Mouse (Mus musculus): Measurements from ENCODE around the gene Olfr657.
A peak's percentile ranks its signal among the peaks of the same experiment; 100 is the strongest.

Gene Olfr657

GRCm38 (mm10) chr7:104624494-104624893 lies at the start of gene Olfr657:
Gene Olfr657, plus strand, starts transcription at chr7:104624794.
- DNase-seq = no peak

GRCm38 (mm10) chr7:104577014-104577413 lies 47.6 kb upstream of the Olfr657 start, which contains the start of gene Olfr653:
Gene Olfr653, plus strand, starts transcription at chr7:104577314.
- DNase-seq = no peak

DNA sequence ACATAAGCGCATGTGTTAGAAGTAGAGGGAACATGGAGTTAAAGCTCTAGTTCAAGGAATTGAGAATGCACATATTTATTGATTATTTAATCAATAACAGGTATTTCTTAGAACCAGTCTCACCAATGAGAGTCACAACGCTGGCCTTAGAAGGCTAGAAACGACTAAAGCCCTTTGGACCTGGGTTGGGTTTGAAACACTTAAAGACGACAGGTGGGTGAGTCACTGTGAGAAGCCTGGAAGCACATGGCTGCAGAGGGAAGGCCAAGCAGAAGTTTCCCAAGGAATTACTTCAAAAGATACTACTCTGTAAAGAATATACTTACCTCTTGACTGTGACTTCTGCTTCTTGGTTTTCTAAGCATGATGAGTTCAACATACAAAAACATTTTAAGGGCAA lies 43.7 kb upstream of the Olfr657 start:
- no peak for DNase-seq

DNA sequence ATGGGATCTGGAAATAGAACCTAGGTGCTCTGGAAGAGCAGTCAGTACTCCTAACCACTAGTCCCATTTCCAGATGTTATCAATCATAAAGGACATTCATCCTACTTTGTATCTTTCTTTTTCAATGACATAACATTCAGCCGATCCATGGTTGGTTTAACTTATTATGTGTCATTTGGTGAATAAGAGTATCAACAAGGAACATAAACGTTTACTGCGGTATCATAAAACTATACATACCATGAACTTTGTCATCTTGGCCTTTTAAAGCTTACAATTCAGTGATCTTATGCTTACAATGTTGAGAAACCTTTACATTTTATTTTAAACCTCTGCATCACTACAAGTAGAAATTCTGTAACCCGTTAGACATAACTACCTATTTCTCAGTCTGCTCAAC lies 43.2 kb upstream of the Olfr657 start:
- DNase-seq = no peak

DNA sequence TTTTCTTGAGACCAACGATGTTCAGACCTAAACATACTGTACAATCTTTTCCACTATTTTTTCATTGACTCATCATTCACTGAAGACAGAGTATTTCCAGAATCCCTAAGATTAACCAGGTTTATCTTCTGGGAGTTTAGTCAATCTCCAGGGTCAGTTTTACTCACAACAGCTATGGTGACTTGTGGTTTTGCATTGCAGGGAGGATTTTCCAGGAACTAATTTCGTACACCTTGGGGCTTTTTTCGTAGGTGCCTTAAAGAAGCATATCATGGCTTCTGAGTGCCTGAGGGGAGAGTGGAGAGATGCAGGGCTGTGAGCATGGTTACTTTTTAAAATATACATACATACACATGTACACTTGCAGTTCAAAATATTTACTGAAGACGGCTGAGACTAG lies 37.9 kb upstream of the Olfr657 start, which contains the start of gene Olfr654:
TSS of gene Olfr654 (plus strand) at position 301 of the 400 bp plus-strand sequence.
- no peak for DNase-seq

GRCm38 (mm10) chr7:104588274-104588673 lies 36.3 kb upstream of the Olfr657 start:
- DNase-seq = no peak

DNA sequence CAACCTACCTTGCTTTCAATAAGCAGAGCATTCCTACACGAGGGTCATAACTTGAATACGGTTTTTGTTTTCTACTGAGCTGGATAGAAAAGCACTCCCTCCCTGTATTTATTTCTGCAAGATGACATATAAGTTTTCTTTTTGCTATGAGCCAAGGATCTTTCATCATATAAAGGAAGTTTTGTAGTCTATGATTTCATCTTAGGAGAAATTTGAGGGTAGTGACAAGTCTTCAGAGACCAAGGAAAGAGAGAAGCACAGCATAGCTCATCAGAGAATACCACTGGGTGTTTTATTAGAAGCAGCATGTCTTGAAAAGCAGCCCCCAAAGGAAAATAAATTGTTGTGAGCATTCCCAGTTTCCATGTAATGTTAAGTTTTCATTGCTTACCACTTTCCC lies 22.9 kb upstream of the Olfr657 start, which contains the start of gene Olfr655:
TSS of gene Olfr655 (minus strand) at position 101 of the 400 bp plus-strand sequence.
- no peak for DNase-seq

DNA sequence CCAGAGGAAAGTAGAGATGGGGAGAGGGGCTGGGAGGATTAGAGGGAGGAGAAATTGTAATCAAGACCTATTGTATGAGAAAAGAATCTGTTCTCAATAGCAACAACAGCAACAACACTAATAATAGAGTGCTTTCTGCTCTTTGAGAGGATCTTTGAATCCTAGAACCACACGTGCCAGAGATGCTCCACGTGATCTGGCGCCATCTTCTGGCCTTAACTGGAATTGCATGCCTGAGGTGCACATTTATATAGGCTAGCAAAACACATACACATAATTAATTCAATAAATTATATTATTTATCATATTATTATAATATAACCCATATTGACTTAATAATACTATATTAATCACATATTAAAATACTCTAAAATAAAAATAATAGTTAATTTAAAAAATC lies 21.4 kb upstream of the Olfr657 start:
- no peak for DNase-seq

GRCm38 (mm10) chr7:104604727-104605126 lies 19.9 kb upstream of the Olfr657 start:
- no peak for DNase-seq

DNA sequence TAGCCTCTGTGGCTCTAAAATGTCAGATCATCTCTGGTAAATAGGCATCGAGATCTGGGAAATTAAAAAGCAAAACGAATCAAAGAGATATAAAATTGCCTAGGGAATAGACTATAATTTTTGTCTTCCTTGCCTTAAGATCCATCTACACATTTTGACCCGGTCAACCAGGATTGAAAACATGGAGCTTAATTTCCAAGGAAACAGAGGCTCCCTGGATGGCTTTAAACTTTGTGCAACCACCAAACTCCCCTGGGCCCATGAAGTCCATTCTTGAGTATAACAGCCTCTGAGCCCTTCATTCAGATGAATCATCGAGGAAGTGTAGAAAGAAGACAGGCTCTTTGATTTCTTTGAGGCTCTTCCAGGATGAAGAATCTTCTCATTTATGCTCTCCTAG lies 10.9 kb upstream of the Olfr657 start, which contains the start of gene Olfr656:
TSS of gene Olfr656 (plus strand) at position 301 of the 400 bp plus-strand sequence.
- DNase-seq = no peak

DNA sequence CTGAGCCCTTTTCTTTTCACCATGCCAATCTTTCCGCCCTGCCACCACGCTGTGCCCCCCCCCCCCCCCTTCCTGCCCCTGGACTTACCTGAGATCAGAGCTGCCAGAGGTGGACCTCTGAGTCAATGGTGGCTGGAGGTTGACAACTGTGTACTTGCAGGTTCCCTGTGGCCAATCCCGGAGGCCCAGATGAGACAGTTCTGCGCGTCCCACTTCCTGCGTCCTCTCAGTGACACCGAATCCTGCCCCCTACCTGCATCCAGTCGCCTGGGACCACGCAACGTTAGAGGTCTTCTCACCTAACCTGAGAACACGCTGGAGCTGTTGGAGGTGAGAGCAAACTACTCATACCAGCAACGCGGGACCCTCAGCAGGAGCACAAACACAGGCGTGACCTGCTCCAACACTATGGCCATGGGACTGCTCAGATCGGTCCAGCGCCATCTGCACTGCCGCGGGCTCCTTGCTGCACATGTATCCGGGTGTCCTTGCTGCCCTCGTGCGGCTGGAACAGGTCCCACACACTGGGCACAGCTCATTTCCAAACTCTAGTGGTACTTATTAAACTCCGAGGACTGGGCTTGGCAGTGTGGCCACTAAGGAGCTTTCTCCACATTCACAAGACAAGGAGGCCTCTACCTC lies 22.4 kb downstream of the Olfr657 start, which contains the start of gene Olfr658:
TSS of gene Olfr658 (minus strand) at position 465 of the 642 bp plus-strand sequence.
- peak; percentile 3 for DNase-seq

- no peak for DNase-seq
Measured at GRCm38 (mm10) chr7:104666453-104666852, 41.9 kb downstream of the Olfr657 start, which contains the start of gene Olfr659. Gene Olfr659, plus strand, starts transcription at chr7:104666753.

DNA sequence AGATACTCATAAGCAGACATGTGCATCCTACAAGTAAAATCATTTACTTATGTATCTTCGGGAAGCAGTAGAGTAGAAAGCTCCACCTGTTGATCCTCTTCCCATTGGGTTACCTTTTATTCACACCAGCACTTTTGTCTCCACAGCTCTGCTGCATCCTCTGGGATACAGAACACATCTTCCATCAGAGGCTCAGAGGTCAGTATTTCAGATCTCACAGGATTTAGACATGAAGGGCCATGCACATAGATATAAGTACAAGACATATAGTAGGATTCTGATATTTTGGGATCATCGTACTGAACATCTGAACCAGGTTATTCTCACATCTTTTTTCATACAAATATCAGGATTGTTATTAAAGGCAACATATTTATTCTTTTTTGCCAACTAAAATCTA lies 61.6 kb downstream of the Olfr657 start, which contains the start of gene Olfr661:
TSS of gene Olfr661 (plus strand) at position 301 of the 400 bp plus-strand sequence.
- no peak for DNase-seq

All from cerebellum, adult 11-12 months (tissue).